Mouse (Mus musculus) megakaryocyte, embryonic 14.5 days (primary cell): ENCODE data around the gene Ppil3.

Experiments used
- FLI1 ChIP-seq: IDR thresholded peaks from 2 replicates; pipeline ENCODE4 v1.6.1; 2012; ENCODE audit warnings: low read length, inconsistent platforms, mixed read lengths
- GATA1 ChIP-seq: IDR thresholded peaks from 3 replicates; pipeline ENCODE4 v1.6.1; 2012; ENCODE audit warnings: mixed read lengths, low read length, inconsistent platforms, borderline replicate concordance

DNA sequence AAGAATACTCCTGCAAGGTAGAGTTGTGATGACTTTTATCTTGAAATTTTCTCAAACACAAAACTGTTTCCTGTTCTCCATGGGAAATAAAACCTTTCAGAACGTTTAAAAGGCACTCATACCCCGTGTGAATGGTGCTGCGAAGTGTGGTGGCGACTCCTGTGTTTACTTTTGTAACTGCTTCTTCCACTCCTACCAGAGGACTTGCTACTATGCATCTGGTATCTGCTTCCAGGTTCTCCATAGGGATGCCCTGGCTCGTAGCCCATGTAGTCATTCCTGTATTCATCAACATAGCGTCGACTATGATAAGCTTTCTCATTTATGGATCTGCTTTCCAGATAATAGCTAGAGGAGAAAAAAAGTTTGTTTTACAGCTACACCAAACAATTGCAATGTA, 24.3 kb downstream of the Ppil3 start:
- TF ChIP-seq GATA1 (no peak), FLI1 (no peak)
